Mouse (Mus musculus): ENCODE measurements around the gene Adat3. TPM values are rescaled to one million over a fixed set of nuclear protein-coding genes. Genes with fewer than 3 reads are reported as not detected.
A peak's percentile ranks its signal among the peaks of the same experiment; 100 is the strongest.

The Adat3 gene
- total RNA-seq, 1 experiment from 2014 or later, result not detected

- no peak for ATAC-seq (replicated peaks; ENCODE audit: insufficient number of reproducible peaks, low FRiP score, low TSS enrichment, poor library complexity, severe bottlenecking)
Measured at GRCm38 (mm10) chr10:80606306-80606705, 3.6 kb downstream of the Adat3 start.

GRCm38 (mm10) chr10:80606737-80607350 is 4.2 kb downstream of the Adat3 start:
- ATAC-seq (replicated peaks; ENCODE audit: insufficient number of reproducible peaks, low FRiP score, low TSS enrichment, poor library complexity, severe bottlenecking), result no peak

GRCm38 (mm10) chr10:80608435-80608834 is 5.8 kb downstream of the Adat3 start:
- ATAC-seq (replicated peaks; ENCODE audit: insufficient number of reproducible peaks, low FRiP score, low TSS enrichment, poor library complexity, severe bottlenecking), result no peak

- ATAC-seq (replicated peaks; ENCODE audit: insufficient number of reproducible peaks, low FRiP score, low TSS enrichment, poor library complexity, severe bottlenecking), result no peak
Measured at GRCm38 (mm10) chr10:80609269-80609924, 6.7 kb downstream of the Adat3 start.

GRCm38 (mm10) chr10:80610116-80610785 is 7.6 kb downstream of the Adat3 start:
- ATAC-seq (replicated peaks; ENCODE audit: insufficient number of reproducible peaks, low FRiP score, low TSS enrichment, poor library complexity, severe bottlenecking), result no peak

GRCm38 (mm10) chr10:80611024-80611423 is 8.3 kb downstream of the Adat3 start:
- no peak for ATAC-seq (replicated peaks; ENCODE audit: insufficient number of reproducible peaks, low FRiP score, low TSS enrichment, poor library complexity, severe bottlenecking)

- ATAC-seq (replicated peaks; ENCODE audit: insufficient number of reproducible peaks, low FRiP score, low TSS enrichment, poor library complexity, severe bottlenecking), result no peak
Measured at GRCm38 (mm10) chr10:80611905-80612304, 9.2 kb downstream of the Adat3 start.

GRCm38 (mm10) chr10:80613821-80614220 is 11.1 kb downstream of the Adat3 start:
- no peak for ATAC-seq (replicated peaks; ENCODE audit: insufficient number of reproducible peaks, low FRiP score, low TSS enrichment, poor library complexity, severe bottlenecking)

- no peak for ATAC-seq (replicated peaks; ENCODE audit: insufficient number of reproducible peaks, low FRiP score, low TSS enrichment, poor library complexity, severe bottlenecking)
Measured at GRCm38 (mm10) chr10:80614351-80614750, 11.7 kb downstream of the Adat3 start.

GRCm38 (mm10) chr10:80618181-80618580 is 15.5 kb downstream of the Adat3 start:
- ATAC-seq (replicated peaks; ENCODE audit: insufficient number of reproducible peaks, low FRiP score, low TSS enrichment, poor library complexity, severe bottlenecking), result no peak

- ATAC-seq (replicated peaks; ENCODE audit: insufficient number of reproducible peaks, low FRiP score, low TSS enrichment, poor library complexity, severe bottlenecking), result no peak
Measured at GRCm38 (mm10) chr10:80619465-80620244, 17.0 kb downstream of the Adat3 start.

- no peak for ATAC-seq (replicated peaks; ENCODE audit: insufficient number of reproducible peaks, low FRiP score, low TSS enrichment, poor library complexity, severe bottlenecking)
Measured at GRCm38 (mm10) chr10:80620365-80620764, 17.7 kb downstream of the Adat3 start.

- no peak for ATAC-seq (replicated peaks; ENCODE audit: insufficient number of reproducible peaks, low FRiP score, low TSS enrichment, poor library complexity, severe bottlenecking)
Measured at GRCm38 (mm10) chr10:80620796-80621689, 18.4 kb downstream of the Adat3 start.

- no peak for ATAC-seq (replicated peaks; ENCODE audit: insufficient number of reproducible peaks, low FRiP score, low TSS enrichment, poor library complexity, severe bottlenecking)
Measured at GRCm38 (mm10) chr10:80621690-80621939, 18.9 kb downstream of the Adat3 start.

GRCm38 (mm10) chr10:80621940-80622660 is 19.4 kb downstream of the Adat3 start:
- ATAC-seq (replicated peaks; ENCODE audit: insufficient number of reproducible peaks, low FRiP score, low TSS enrichment, poor library complexity, severe bottlenecking), result peak; percentile 87

- ATAC-seq (replicated peaks; ENCODE audit: insufficient number of reproducible peaks, low FRiP score, low TSS enrichment, poor library complexity, severe bottlenecking), result no peak
Measured at GRCm38 (mm10) chr10:80622661-80623456, 20.2 kb downstream of the Adat3 start, which contains the start of gene Csnk1g2. Csnk1g2 (plus strand) TSS chr10:80622838.
